Mouse (Mus musculus) testis, postnatal 10 days (tissue): ENCODE results near the gene Ugcg.

Source experiments
- DNase-seq: peaks from one replicate; pipeline ENCODE4 v3.0.0; 2021; ENCODE audit warnings: low spot score

Ugcg gene

GRCm38 (mm10) chr4:59228951-59229350 is 39.9 kb downstream of the Ugcg start:
- no peak for DNase-seq

- DNase-seq: no peak
Measured at GRCm38 (mm10) chr4:59231266-59232055, 42.4 kb downstream of the Ugcg start.

GRCm38 (mm10) chr4:59234014-59234413 is 45.0 kb downstream of the Ugcg start:
- no peak for DNase-seq

GRCm38 (mm10) chr4:59234451-59235216 is 45.6 kb downstream of the Ugcg start:
- DNase-seq: no peak

GRCm38 (mm10) chr4:59236362-59236761 is 47.3 kb downstream of the Ugcg start:
- no peak for DNase-seq

GRCm38 (mm10) chr4:59238641-59239311 is 49.7 kb downstream of the Ugcg start:
- DNase-seq: no peak

GRCm38 (mm10) chr4:59239312-59239728 is 50.3 kb downstream of the Ugcg start:
- DNase-seq: no peak

GRCm38 (mm10) chr4:59240160-59240559 is 51.1 kb downstream of the Ugcg start:
- no peak for DNase-seq

- no peak for DNase-seq
Measured at GRCm38 (mm10) chr4:59241096-59241495, 52.0 kb downstream of the Ugcg start.

- DNase-seq: no peak
Measured at GRCm38 (mm10) chr4:59242221-59242620, 53.2 kb downstream of the Ugcg start.

- no peak for DNase-seq
Measured at GRCm38 (mm10) chr4:59243802-59244493, 54.9 kb downstream of the Ugcg start.

GRCm38 (mm10) chr4:59244791-59245555 is 55.9 kb downstream of the Ugcg start:
- DNase-seq: no peak

GRCm38 (mm10) chr4:59245776-59246175 is 56.7 kb downstream of the Ugcg start:
- no peak for DNase-seq

GRCm38 (mm10) chr4:59247545-59247944 is 58.5 kb downstream of the Ugcg start:
- DNase-seq: no peak

- no peak for DNase-seq
Measured at GRCm38 (mm10) chr4:59248035-59248434, 59.0 kb downstream of the Ugcg start.

- DNase-seq: no peak
Measured at GRCm38 (mm10) chr4:59252386-59253054, 63.5 kb downstream of the Ugcg start.

- DNase-seq: no peak
Measured at GRCm38 (mm10) chr4:59253055-59253434, 64.0 kb downstream of the Ugcg start.

- no peak for DNase-seq
Measured at GRCm38 (mm10) chr4:59254397-59254796, 65.3 kb downstream of the Ugcg start.

- DNase-seq: no peak
Measured at GRCm38 (mm10) chr4:59255988-59256387, 66.9 kb downstream of the Ugcg start.

GRCm38 (mm10) chr4:59257866-59258265 is 68.8 kb downstream of the Ugcg start:
- DNase-seq: no peak

GRCm38 (mm10) chr4:59258771-59259170 is 69.7 kb downstream of the Ugcg start:
- DNase-seq: no peak
